Mouse (Mus musculus): ENCODE results near the gene Dhx37.

Gene Dhx37

DNA sequence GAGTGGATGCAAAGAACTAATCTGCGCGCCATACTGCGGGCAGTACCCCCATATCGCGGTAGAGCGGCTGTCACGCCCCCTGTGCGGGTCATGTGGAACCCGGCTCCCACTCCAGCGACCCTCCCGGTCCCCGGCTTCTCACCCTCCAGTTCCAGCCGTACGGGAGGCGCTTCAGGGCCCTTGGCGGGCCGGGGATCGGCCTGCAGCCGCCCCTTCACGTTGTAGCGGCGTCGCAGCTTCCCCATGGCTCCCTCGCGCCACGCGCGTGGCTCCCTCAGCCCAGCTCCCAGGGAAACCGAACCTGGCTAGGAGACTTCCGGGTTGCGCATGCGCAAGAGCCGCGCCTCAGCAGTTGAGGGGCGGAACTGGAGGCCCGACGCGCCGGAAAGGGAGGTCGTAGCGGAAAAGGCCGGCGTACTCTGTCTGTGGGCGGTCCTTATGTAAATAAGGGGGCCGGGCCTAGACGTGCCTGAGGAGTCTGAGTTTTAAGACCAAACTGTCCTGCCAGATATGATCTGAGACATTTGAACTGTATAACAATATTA lies at the start of gene Dhx37:
Dhx37 (minus strand) TSS at position 329 of the 545 bp plus-strand sequence.
- peak; percentile 96 for DNase-seq (ENCODE audit: low spot score)

DNA sequence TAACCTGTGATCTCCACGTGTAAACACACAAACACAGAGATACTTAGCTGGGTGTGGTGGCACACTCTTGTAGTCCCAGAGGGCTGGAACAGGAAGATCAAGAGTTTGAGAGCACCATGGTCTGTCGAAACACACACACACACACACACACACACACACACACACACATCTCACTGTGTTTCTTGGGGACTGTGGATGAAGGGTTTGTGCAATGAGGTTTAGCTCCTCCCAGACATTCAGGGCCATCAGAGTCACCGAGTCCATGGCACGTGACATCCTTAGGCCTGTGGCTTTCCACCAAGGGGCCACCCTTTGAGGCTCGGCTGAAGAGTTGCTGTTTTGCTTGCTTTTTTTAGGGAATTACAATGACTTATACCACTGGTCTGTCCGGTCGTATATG lies 48.6 kb upstream of the Dhx37 start:
- no peak for DNase-seq (ENCODE audit: low spot score)

DNA sequence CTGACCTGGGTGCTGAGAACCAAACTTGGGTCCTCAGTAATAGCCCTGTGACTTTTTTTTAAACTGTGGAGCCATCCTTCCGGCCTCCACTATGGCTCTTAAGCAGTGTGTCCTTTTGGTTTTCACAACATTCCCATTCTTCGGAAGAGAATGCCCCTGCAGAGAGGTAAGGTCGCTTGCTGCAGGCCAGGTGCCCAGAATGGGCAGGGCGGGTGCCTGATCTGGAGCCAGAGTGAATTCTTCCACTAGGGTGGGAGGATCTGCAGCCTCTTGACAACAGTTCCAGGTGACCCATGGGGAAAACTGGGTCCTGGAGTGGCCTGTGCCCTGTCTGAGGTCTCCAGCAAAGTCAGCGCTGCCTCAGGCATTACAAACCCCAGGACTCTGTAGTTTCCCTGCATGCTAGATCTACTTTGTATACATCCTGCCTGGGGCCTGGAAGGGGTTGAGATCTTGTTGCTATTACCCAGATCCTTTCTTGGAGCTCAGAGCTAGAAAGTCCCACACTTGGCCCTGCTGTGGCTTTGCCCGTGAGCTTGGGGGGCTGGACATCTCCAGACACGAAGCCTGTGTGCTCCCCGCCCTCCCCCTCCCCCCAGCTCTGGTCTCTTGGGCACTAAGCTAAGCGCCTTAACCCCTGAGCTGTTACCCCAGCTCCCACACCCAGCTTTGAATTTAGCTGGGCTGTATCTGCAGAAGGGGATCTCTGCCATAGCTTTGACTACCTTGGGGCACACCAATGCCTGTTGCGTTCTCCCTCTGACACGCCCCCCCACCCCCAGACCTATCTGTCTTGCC lies 46.7 kb upstream of the Dhx37 start:
- DNase-seq (ENCODE audit: low spot score) = no peak

DNA sequence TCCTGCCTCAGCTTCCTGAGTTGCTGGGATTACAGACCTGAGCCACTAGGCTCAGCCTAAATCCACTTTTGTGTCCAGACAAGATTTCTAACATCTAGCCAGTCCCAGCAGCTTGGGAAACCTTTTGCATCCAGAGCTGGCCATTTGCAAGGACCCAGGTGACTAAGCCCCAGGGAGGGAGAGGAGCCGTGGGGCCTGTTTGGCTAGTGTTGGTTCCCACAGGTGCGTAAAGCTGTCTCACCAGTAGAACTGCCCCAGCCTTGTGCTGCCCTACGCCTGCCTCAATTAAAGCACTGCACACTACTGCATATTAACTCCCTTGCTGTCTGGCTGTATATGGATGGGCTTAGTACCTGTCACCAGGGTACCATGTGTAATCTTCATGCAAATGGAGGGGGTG lies 45.5 kb upstream of the Dhx37 start:
- DNase-seq (ENCODE audit: low spot score) = no peak

DNA sequence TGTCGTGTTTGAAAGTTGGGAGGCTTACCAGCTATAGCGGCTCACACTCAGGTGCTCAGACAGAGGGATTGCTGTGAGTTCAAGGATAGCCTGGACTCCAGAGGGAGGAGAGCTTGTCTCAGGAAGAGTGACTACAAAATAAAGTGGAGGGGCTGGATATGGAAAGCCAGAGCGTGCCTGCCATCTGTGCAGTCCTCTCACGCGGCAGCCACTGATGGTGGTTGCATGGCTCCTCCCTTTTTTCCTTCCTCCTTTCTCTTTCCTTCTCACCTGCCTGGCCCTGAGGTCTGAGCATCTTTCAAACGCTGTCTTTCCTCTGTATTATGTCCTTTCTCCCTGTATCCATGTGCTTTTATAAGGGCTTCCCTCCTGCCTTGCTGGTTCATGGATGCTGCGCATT lies 44.1 kb upstream of the Dhx37 start:
- DNase-seq (ENCODE audit: low spot score) = no peak

DNA sequence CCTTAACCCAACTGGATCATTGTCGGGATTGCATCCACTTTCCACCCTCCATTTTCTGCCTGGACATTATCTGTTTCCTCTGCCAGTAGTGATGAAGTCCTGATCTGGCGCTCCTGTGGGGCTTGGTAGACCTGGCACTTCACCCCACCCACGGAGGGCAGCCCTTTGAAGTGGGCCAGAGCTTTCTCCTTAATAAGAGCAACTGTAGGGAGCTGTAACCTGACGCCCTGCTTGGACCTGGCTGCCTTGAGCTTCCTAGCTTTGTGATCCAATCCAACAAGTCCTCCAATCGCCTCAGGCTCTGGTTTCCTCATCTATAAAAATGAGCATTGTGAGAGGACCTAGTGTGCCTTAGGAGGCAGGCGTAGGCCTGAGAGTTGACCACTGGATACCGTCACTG lies 43.6 kb upstream of the Dhx37 start:
- no peak for DNase-seq (ENCODE audit: low spot score)

DNA sequence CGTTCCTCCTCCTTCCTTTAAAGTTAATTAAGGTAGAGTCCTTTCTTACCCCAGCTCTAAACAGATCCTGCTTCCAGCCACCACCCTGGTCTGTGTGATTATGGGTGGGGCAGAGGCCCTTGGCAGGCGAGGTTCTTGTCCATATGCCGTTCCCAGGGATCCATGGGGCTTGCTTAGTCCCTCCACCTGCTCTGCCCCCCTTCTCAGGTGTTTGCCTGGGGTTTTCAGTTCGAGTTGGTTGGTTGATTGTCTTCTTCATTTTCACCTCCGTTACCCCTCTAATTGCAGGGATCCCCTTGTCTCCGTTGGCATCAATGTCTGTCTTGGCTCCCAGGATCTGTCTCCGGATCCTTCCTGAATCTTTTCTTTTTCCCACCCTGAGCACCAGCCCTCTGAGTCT lies 42.9 kb upstream of the Dhx37 start:
- no peak for DNase-seq (ENCODE audit: low spot score)

DNA sequence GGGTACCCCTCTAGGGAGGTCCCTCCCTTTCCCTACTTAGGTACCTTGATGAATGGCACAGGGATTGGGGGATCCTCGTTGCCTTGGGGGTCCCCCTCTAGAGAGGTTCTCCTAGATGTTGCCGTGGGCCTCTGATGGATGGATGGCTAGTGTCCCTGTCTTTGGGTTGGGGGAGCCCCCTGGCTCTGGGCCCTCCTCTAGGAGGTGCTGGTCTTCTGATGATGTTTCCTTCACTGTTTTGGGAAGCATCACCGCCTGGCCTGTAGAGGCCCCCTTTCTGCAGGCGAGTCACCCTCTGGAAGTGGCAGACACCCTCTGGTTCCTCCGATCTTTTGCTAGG lies 42.3 kb upstream of the Dhx37 start:
- no peak for DNase-seq (ENCODE audit: low spot score)

DNA sequence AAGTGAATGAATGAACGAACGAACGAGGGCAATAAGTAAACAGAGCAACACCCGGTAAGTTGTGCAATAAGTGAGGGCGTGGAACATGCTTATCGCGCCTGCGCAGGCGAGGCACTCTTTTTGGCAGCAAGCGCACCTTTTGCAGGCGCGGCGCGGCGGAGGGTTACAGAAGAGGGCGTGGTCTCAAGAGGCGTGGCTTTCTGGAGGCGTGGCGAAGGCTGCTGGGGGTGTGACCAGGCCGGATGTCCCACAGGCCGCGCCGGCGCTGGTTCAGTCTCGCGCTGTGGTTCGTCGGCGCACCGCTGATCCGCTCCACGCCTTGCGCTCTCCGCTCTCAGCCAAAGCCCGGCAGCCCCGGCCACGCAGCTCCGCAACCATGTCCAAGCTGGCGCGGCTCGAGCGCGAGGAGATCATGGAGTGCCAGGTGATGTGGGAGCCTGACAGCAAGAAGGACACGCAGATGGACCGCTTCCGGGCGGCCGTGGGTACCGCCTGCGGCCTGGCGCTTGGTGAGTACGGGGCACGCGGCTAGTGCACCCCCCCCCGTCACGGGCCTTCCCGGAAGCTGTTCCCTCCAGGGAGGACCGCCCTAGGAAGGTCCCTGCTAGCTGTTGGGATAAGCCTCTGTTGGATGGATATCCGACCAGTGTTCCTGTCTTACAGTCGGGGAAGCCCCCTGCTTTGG lies 41.8 kb upstream of the Dhx37 start, which contains the start of gene Aacs:
Aacs (plus strand) TSS at position 214 of the 685 bp plus-strand sequence.
- DNase-seq (ENCODE audit: low spot score) = peak; percentile 96

DNA sequence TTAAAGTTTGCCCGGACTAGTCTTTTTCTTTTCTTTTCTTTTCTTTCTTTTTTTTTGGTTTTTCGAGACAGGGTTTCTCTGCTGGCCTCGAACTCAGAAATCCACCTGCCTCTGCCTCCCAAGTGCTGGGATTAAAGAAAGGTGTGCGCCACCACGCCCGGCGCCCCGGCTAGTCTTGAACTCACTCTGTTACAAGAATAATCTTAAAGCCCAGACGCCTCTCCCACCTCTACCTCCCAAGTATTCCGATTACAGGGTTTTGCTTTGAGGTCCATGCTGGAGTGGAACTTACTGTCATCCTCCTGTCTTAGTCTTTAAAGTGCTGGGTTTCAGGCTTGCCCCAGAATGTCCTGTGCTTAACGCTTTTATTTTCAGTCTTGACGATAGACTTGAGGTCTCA lies 41.1 kb upstream of the Dhx37 start:
- DNase-seq (ENCODE audit: low spot score) = peak; percentile 24

DNA sequence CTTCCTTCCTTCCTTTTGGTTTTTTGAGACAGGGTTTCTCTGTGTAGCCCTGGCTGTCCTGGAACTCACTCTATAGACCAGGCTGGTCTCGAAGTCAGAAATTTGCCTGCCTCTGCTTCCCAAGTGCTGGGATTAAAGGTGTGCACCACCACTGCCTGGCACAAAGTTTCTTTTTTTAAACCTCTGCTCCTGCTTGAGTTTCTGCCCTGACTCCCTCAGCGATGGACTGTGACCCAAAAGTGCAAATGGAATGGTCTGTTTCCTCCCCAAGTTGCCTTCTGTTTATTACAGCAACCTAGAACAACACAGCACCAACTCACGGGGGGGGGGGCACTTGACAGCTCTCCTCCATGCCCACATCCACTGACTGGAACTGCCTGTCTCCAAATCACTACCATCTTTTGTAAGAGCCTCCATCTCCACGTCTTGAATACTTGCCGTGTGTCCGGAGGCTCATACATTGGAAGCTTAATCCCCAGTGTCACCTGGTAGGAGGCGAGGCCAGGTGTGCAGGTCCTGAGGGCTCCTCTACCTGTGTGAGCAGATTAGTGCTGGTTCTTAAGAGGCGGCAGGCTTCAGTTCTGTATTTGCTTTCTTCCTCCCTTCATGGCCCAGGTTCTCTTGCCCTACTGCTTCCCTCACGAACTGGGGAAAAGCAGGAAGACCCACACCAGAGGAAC lies 39.0 kb upstream of the Dhx37 start:
- no peak for DNase-seq (ENCODE audit: low spot score)

DNA sequence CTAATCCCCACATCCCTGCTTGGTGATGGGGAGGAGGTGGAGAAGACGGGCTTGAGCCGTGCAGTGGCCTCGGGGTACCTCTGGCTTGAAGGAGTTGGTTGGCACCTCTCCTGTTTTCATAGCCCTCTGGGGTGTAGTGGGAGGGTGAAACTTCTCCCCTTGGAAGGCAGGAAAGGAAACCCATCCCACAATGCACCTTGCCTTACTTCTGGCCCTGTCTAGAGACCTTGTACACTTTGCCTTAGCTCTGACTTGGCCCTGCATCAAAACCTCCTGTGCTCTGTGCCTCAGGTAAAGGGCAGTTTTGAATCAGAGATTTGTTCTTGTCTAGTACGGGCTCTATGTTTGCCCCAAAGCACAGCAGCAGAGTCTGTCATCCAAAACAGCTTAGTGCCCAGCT lies 36.8 kb upstream of the Dhx37 start:
- DNase-seq (ENCODE audit: low spot score) = no peak

DNA sequence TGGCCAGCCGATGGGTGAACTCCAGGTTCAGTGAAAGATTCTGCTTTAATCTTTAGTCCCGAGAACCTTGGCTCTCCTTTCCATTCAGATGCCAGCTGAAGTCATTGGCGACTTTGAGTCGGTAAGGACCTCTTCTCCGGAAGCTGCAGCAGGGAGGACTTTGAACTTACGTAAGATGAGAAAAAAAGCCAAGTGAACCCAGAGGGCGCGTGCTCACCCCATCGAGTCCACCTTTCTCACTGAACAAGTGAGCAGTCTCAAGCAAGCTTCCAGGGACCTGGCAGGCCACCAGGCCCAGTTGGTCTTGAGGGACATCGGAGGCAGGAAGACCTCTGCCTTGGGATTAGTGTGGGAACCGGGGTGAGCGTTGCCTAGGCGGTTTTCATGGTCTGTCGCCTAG lies 33.3 kb upstream of the Dhx37 start:
- DNase-seq (ENCODE audit: low spot score) = no peak

DNA sequence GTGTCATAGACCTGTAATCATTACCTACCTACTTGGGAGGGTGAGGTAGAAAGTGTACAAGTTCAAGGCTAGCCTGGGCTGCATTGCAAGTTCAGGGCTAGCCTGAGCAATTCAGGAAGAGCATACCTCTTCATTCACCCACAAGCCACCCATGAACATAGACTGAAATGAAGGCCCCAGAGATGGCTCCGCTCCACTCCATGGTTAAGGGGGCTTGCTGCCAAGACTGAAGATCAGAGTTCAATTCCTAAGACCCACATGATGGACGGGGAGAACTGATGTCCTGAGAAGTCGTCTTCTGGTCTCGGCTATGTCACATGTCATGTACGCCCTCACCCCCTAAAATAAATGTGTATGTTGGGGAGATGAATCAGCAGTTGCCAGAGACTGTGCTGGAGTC lies 32.6 kb upstream of the Dhx37 start:
- DNase-seq (ENCODE audit: low spot score) = no peak

DNA sequence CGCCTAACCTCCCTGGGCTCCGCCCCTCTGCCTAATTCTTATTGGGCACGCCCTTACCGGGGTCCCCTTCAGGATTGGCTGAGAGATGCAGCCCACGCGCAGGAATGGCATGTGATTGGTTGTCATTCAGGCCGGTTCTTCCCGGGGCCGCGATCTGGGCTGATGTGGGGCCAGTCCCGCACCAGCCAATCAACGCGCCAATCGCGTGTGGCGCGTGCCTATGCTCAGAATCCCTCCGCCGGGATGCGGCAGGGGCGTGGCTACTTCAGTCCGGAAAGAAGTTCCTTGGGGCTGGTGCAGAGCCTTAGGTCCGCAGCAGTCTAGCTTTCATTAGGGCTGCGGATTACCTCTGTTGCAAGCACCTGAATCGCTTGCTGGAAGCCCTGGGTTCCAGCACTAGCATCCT lies 31.8 kb upstream of the Dhx37 start:
- DNase-seq (ENCODE audit: low spot score) = peak; percentile 98

DNA sequence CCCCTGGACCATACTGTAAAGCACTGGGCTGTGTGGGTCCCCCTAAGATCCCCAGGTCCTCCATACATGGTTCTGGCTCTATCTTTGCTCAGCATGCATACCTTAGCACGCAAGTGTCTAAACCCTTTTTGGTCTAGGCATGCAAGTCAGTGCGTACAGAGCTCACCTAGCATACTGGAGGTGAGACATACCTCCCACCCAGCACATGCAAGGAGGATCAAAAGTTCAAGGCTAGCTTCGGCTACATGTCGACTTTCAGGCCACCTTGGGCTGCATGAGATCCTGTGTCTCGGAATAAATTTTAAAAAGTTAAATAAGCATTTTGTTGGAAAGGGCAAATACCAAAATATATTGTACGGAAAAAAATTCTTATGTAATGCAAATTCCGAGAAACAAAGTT lies 31.3 kb upstream of the Dhx37 start:
- DNase-seq (ENCODE audit: low spot score) = no peak

DNA sequence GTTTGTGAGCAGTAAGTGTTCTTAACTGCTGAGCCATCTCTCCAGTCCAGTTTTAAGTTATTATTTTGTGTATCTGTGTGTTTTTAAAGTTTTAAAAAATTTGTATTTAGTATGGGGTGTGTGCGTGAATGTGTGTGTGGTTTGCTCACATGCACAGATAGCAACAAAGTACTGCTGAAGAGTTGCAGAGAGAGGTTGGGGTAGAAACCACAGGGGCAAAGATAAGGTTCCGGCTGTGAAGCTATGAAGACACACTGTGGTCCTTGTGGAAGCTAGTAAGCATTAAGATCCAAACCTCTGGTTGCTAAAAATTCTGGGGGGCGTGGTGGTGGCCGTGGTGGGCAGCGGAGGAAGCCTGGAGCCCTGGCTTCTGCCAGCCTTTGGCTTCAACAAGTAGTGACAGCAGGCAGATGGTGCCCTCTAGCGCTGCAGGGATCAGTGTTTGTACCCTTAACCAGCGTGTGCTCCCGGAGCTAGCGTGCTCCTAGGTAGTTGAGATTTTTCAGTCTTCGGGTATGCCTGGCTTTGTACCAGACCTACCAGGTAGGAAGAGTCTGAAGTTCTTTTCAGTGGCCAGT lies 28.0 kb upstream of the Dhx37 start:
- DNase-seq (ENCODE audit: low spot score) = peak; percentile 55

DNA sequence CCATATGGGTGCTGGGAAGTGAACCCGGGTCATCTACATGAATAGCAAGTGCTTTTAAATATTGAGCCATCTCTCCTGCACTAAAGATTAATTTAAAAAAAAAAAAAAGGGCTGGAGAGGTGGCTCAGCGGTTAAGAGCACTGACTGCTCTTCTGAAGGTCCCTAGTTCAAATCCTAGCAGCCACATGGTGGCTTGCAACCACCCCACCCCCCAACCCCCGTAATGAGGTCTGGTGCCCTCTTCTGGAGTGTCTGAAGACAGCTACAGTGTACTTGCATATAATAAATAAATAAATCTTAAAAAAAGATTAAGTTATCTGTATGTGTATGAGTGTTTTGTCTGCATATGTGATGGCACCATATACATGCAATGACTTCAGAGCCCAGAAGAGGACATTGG lies 26.7 kb upstream of the Dhx37 start:
- DNase-seq (ENCODE audit: low spot score) = no peak

DNA sequence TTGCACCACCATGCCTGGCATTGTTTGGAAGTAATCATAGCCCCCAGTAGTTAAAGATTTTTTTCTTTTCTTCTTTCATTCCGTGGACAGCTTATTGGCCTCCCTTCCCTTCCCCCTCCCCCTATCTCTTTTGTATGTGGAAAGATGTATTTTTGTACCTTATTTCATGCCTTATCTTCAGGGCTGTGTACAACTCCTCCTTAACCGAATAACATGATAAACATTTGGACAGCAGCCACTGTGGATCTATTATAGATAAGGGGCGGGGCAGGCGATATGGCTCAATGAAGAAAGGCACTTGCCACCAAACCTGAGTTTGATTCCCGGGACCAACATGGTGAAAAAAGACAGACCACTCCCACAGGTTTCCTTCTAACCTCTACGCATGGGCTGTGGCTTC lies 23.6 kb upstream of the Dhx37 start:
- DNase-seq (ENCODE audit: low spot score) = no peak

DNA sequence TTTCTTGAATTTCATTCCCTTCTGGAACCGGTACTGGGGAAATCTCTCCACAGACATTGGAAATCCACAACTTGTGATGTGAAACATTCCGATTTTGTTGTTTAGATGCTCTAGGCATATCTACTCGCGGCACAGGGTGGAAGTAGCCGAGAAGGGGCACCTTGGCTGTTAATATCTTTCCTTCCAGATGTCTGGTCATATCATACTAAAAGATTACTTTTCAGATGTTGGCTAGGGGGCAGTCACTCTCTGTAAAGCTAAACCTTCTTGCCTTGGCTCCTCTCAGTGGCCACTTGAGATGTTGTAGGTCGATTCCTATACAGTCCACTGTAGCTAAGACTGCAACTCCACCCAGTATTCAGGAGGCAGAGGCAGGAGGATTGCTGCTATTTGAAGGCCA lies 22.2 kb upstream of the Dhx37 start:
- DNase-seq (ENCODE audit: low spot score) = no peak

DNA sequence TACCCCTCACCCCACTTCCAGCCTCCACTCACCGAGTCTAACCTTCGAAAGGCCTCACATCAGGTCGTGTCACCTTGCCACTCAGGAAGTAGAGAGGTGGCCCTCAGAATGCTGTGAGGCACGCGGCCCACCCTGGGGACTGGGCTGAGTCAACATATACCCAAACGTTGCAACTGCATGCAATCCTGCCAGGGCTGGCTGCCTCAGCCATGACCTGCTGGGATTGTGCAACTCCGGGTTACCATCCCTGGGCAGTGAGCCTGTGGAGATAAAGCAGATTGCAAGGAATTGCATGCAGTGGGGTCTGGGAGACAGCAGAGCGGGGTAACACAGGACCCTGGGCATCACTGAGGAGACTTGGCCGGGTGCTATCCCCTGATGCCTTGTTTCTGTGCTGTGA lies 18.7 kb upstream of the Dhx37 start:
- no peak for DNase-seq (ENCODE audit: low spot score)

DNA sequence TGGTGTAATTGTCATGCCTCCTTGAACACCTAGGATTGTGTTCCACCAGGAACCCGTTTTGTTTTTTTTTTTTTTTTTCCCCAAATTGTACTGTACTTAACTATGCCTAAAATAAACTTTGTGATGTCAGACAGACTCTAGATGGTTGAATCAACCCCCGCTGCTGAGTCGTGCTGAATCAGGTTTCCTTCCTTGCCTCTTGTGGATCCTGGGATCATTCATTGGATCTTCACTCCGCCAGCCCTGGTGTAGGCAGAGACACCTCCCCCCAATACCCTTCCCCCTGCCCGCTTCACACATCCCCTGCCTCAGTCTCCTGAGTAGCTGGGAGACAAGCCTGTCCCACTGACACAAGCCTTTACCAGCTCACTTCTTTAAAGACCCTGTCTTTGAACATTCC lies 15.4 kb upstream of the Dhx37 start:
- no peak for DNase-seq (ENCODE audit: low spot score)

DNA sequence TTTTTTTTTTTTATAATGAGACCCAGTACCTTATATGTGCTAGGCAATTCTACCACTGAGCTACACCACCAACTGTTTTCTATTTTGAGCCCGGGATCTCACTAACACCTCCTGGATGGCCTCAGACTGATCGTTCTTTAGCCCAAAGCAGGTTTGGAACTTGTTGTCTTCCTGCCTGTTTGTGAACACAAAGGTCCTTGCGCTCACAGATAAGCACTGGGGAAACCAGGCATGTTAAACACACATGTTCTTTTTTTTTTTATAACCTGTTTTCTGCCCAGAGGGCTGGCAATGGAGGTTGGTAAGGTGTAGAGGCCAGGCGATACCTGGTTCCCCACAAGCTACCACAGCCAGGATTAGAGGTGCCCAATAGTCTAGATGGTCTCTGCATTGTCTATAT lies 14.7 kb upstream of the Dhx37 start:
- DNase-seq (ENCODE audit: low spot score) = no peak

All from c-Kit-positive CD71-positive TER-119-positive erythroid progenitor cells, embryonic 14.5 days (primary cell).